Mouse (Mus musculus) MEL (cell line): ENCODE measurements around the gene Tango6. TPM values are rescaled to one million over a fixed set of nuclear protein-coding genes. Genes with fewer than 3 reads are reported as not detected.
"Not testable (repeated sequence)": the region's sequence is repeated elsewhere in the genome, so short reads cannot be mapped to it uniquely, and the experiment has no call there.

ENCODE experiments used
- DNase-seq: peaks from one replicate; pipeline ENCODE4 v3.0.0; 2011; ENCODE audit warnings: low read depth, low spot score
- H3K27ac ChIP-seq: 2 replicates; pipeline ENCODE4 v1.5.1; 2012; ENCODE audit warnings: low read depth, mild to moderate bottlenecking, control low read depth, low read length, moderate library complexity; ENCODE audit not compliant: control insufficient read depth
- H3K27me3 ChIP-seq, 2 experiments: fragments of 150-350 bp in 1 of 2; sonication (generic) in 1 of 2; 2 replicates each; pipeline ENCODE4 v1.6.1; 2012; ENCODE audit warnings: low read length in 2 of 2, mild to moderate bottlenecking in 2 of 2, improper control_type of control experiment in 1 of 2, moderate library complexity in 1 of 2; ENCODE audit not compliant: insufficient read depth in 2 of 2, control insufficient read depth in 1 of 2
- H3K36me3 ChIP-seq, 2 experiments: 2 replicates each; pipeline ENCODE4 v1.6.1; 2012 to 2014; ENCODE audit warnings: low read length in 2 of 2, improper control_type of control experiment in 1 of 2, inconsistent platforms in 1 of 2, mild to moderate bottlenecking in 1 of 2; ENCODE audit not compliant: insufficient read depth in 2 of 2, control insufficient read depth in 1 of 2
- H3K4me1 ChIP-seq, 2 experiments: fragments of 150-350 bp in 1 of 2; sonication (generic) in 1 of 2; 2 replicates each; pipeline ENCODE4 v1.6.1; 2012; ENCODE audit warnings: low read length in 2 of 2, improper control_type of control experiment in 1 of 2, mild to moderate bottlenecking in 1 of 2; ENCODE audit not compliant: insufficient read depth in 2 of 2, control insufficient read depth in 1 of 2
- H3K4me3 ChIP-seq, 2 experiments: fragments of 150-350 bp in 1 of 2; sonication (generic) in 1 of 2; 2 replicates each; pipeline ENCODE4 v1.5.1; 2012; ENCODE audit warnings: low read depth in 2 of 2, low read length in 2 of 2, mild to moderate bottlenecking in 2 of 2, moderate library complexity in 2 of 2, control low read depth in 1 of 2, improper control_type of control experiment in 1 of 2; ENCODE audit not compliant: control insufficient read depth in 1 of 2, insufficient read depth in 1 of 2
- H3K79me2 ChIP-seq: 2 replicates; pipeline ENCODE4 v1.6.1; 2012; ENCODE audit warnings: mild to moderate bottlenecking, low read length, moderate library complexity; ENCODE audit not compliant: control insufficient read depth, poor library complexity, insufficient read depth
- H3K9ac ChIP-seq: 2 replicates; pipeline ENCODE4 v1.6.1; 2012; ENCODE audit warnings: low read depth, mild to moderate bottlenecking, control low read depth, low read length, moderate library complexity; ENCODE audit not compliant: control insufficient read depth, poor library complexity, severe bottlenecking
- H3K9me3 ChIP-seq: fragments of 150-350 bp; sonication (generic); replicated peaks from 2 replicates; pipeline ENCODE4 v1.6.1; 2012; ENCODE audit warnings: mild to moderate bottlenecking, low read length, improper control_type of control experiment, moderate library complexity; ENCODE audit not compliant: insufficient read depth
- EP300 ChIP-seq, 2 experiments: IDR thresholded peaks; 2 replicates each; pipeline ENCODE4 v1.6.1; 2011; ENCODE audit warnings: improper control_type of control experiment in 2 of 2, low read length in 2 of 2, low read depth in 1 of 2, mild to moderate bottlenecking in 1 of 2
- ETS1 ChIP-seq: IDR thresholded peaks from 2 replicates; pipeline ENCODE4 v1.6.1; 2012; ENCODE audit warnings: low read depth, mild to moderate bottlenecking, inconsistent platforms, low read length, improper control_type of control experiment, moderate library complexity
- GATA1 ChIP-seq: IDR thresholded peaks from 2 replicates; pipeline ENCODE4 v1.6.1; 2011; ENCODE audit warnings: low read depth, low read length, improper control_type of control experiment
- HCFC1 ChIP-seq: IDR thresholded peaks from 2 replicates; pipeline ENCODE4 v1.6.1; 2012; ENCODE audit warnings: low read depth, mild to moderate bottlenecking, inconsistent platforms, low read length, improper control_type of control experiment, moderate library complexity
- JUND ChIP-seq: IDR thresholded peaks from 2 replicates; pipeline ENCODE4 v1.6.1; 2011; ENCODE audit warnings: low read depth, mild to moderate bottlenecking, improper control_type of control experiment, low read length
- KAT2A ChIP-seq: conservative IDR thresholded peaks from 2 replicates; pipeline ENCODE4 v1.6.1; 2012; ENCODE audit warnings: low read depth, low read length, improper control_type of control experiment, inconsistent platforms
- MAFK ChIP-seq: IDR thresholded peaks from 2 replicates; pipeline ENCODE4 v1.6.1; 2011; ENCODE audit warnings: low read depth, mild to moderate bottlenecking, low read length, improper control_type of control experiment, borderline replicate concordance
- MXI1 ChIP-seq: IDR thresholded peaks from 2 replicates; pipeline ENCODE4 v1.6.1; 2011; ENCODE audit warnings: mild to moderate bottlenecking, low read depth, low read length, improper control_type of control experiment
- NRF1 ChIP-seq: IDR thresholded peaks from 2 replicates; pipeline ENCODE4 v1.6.1; 2014; ENCODE audit warnings: low read depth, mild to moderate bottlenecking, inconsistent platforms, low read length, improper control_type of control experiment, moderate library complexity; ENCODE audit not compliant: poor library complexity, insufficient read depth, severe bottlenecking
- POLR2A ChIP-seq, 2 experiments: IDR thresholded peaks; 2 replicates each; pipeline ENCODE4 v1.6.1; 2011 to 2012; ENCODE audit warnings: low read length in 2 of 2, mild to moderate bottlenecking in 2 of 2, control low read depth in 1 of 2, improper control_type of control experiment in 1 of 2, low read depth in 1 of 2, moderate library complexity in 1 of 2; ENCODE audit not compliant: control insufficient read depth in 1 of 2, insufficient read depth in 1 of 2, poor library complexity in 1 of 2
- RCOR1 ChIP-seq: IDR thresholded peaks from 2 replicates; pipeline ENCODE4 v1.6.1; 2012; ENCODE audit warnings: low read depth, mild to moderate bottlenecking, inconsistent platforms, low read length, improper control_type of control experiment
- SIN3A ChIP-seq: IDR thresholded peaks from 2 replicates; pipeline ENCODE4 v1.6.1; 2012; ENCODE audit warnings: low read length, improper control_type of control experiment, inconsistent platforms
- TAL1 ChIP-seq: IDR thresholded peaks from 2 replicates; pipeline ENCODE4 v1.6.1; 2012; ENCODE audit warnings: mild to moderate bottlenecking, inconsistent platforms, low read length, moderate library complexity, mixed read lengths
- TBP ChIP-seq: IDR thresholded peaks from 2 replicates; pipeline ENCODE4 v1.8.0; 2011; ENCODE audit warnings: low read depth, low read length, improper control_type of control experiment
- USF1 ChIP-seq: IDR thresholded peaks from 2 replicates; pipeline ENCODE4 v1.6.1; 2014; ENCODE audit warnings: low read depth, mild to moderate bottlenecking, inconsistent platforms, low read length, improper control_type of control experiment, moderate library complexity
- ZC3H11A ChIP-seq: IDR thresholded peaks from 2 replicates; pipeline ENCODE4 v1.6.1; 2012; ENCODE audit warnings: low read depth, mild to moderate bottlenecking, inconsistent platforms, low read length, improper control_type of control experiment
- ZKSCAN1 ChIP-seq: IDR thresholded peaks from 2 replicates; pipeline ENCODE4 v1.6.1; 2012; ENCODE audit warnings: low read depth, mild to moderate bottlenecking, inconsistent platforms, low read length, improper control_type of control experiment, moderate library complexity
- polyA plus RNA-seq, 2 experiments: library from polyadenylated mRNA; stranded (reverse) in 1 of 2; unstranded in 1 of 2; fragments of >175 nt in 1 of 2; fragments of >200 nt in 1 of 2; gene quantifications; 2 replicates each; pipeline versions ENCODE4 v1.2.1 to v1.2.4; 2012; ENCODE audit warnings: low replicate concordance in 2 of 2, low read depth in 1 of 2; ENCODE audit not compliant: insufficient read length in 2 of 2, insufficient read depth in 1 of 2, missing spikeins in 1 of 2
- total RNA-seq: library from RNA; depleted of rRNA; stranded (reverse); fragments of 300-350 nt; gene quantifications from 2 replicates; pipeline ENCODE4 v1.2.3, GENCODE M21; 2012

Gene Tango6
- total and polyA plus RNA-seq, 3 experiments: 3.0 to 6.1 TPM; not detected in 1

DNA sequence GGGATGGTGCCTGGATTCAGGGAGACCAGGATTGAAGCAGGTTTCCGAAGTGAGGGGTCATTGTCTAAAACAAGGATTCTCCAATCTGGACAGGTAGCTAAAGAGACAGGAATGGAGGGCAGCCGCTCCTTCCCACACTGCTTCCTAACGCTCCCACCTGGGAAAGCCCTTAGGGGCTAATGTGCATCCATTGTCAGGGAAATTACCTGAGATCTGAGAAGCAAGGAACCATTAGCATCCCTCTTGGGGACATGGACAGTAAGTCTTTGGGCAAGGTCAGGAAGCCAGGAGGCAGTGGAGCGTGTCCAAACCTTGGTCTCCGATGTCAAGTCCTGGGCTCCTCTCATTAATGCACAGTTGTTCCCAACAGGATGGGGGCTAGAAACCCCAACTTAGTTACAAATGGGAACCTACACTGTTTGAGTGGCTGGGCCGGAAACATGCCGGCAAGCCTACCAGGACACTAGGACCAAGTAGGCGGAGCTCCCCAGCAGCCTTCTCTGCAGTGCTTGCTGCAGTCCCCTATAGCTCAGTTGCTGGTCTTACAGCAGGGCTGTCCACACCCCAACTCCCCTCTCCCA lies 189.7 kb downstream of the Tango6 start:
- H3K4me1 ChIP-seq: no peaks in the 10 kb centered on the region
- no peaks in the 10 kb centered on the region for H3K27me3 ChIP-seq
- no peak for TF ChIP-seq EP300 (IDR thresholded peaks at IDR 0.05; ENCODE audit: low read depth in 1 of 2, low read length in 2 of 2)
- TF ChIP-seq ZKSCAN1: no peak
- no peak for TF ChIP-seq JUND
- no peak for TF ChIP-seq ETS1
- TF ChIP-seq ZC3H11A: no peak
- no peak for TF ChIP-seq USF1
- TF ChIP-seq SIN3A: no peak
- TF ChIP-seq POLR2A (IDR thresholded peaks at IDR 0.05; ENCODE audit: control insufficient read depth in 1 of 2, insufficient read depth in 1 of 2, low read depth in 1 of 2, low read length in 2 of 2, poor library complexity in 1 of 2): no peak
- no peak for TF ChIP-seq GATA1
- no peaks in the 10 kb centered on the region for H3K79me2 ChIP-seq
- H3K9me3 ChIP-seq: no peaks in the 10 kb centered on the region
- H3K4me3 ChIP-seq: no peak overlapping the region
- no peak overlapping the region for H3K9ac ChIP-seq
- H3K36me3 ChIP-seq: no peaks in the 10 kb centered on the region
- H3K27ac ChIP-seq: no peak overlapping the region
- DNase-seq: no peak

GRCm38 (mm10) chr8:106880121-106880707 lies 197.3 kb downstream of the Tango6 start:
- DNase-seq: no peak
- Histone ChIP-seq H3K27ac (no peak overlapping the region), H3K79me2 (no peaks in the 10 kb centered on the region), H3K36me3 (peaks cover 0 to 2% of the 10 kb centered on the region in 2 experiments; a peak in 1 of 4 replicates), H3K9me3 (no peaks in the 10 kb centered on the region), H3K27me3 (no peaks in the 10 kb centered on the region)
- TF ChIP-seq RCOR1 (no peak), TBP (no peak), KAT2A (no peak), HCFC1 (no peak), NRF1 (no peak), ETS1 (no peak), MAFK (no peak), ZC3H11A (no peak), MXI1 (no peak), TAL1 (no peak), USF1 (no peak), ZKSCAN1 (no peak)
- TF ChIP-seq, all 39 proteins: peak for 0
- Histone ChIP-seq H3K9ac (no peak overlapping the region), H3K4me3 (no peak overlapping the region), H3K4me1 (no peaks in the 10 kb centered on the region)

DNA sequence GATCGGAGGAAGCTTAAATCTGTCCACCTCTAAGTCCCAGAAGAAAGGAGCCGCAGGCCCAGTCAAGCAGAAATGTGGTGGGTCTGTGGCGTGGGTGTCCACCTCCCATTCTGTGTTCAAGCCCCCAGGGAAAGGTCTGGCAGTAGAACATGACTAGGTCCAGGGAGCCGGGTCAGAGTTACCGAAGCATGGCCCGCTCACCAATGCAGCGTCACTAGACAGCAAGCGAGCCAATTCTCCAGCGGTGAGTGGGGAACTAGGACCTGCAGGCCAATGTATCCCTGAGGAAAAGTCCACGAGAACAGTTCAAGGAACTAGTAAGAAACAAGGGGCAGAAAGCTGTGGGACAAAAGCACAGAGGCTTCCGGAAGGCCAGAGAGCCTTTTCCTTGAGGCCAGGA lies 201.2 kb downstream of the Tango6 start:
- not testable (repeated sequence) for H3K9ac ChIP-seq, H3K4me1 ChIP-seq, H3K27me3 ChIP-seq, H3K36me3 ChIP-seq, H3K9me3 ChIP-seq, DNase-seq, H3K4me3 ChIP-seq, H3K27ac ChIP-seq
- H3K79me2 ChIP-seq: peaks cover 14% of the 10 kb centered on the region

DNA sequence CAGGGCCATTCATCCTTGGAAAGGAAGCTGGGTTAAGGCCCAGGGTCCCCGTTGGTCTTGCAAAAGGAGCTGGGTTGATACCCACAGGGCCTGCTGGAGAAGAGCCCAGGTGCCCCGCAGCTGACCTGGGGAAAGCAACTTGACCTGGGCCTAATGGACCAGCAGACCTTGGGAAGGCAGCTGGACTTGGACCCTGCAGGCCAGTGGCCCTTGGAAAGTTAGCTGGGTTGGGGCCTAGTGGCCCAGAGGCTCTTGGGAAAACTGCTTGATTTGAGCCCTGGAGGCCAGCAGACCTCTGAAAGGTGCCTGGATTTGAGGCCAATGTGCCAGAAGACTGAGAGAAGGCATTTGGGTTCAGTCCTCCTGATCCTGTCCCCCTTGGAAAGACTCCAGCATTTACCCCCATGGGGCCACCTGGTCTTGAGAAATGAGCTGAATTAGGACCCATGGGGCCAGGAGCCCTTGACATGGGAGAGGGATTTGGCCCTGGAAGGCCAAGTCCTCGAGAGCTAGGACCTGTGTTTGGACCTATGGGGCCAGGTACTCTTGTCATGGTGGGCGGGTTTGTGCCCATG lies 202.0 kb downstream of the Tango6 start:
- not testable (repeated sequence) for H3K4me3 ChIP-seq, H3K36me3 ChIP-seq, H3K27ac ChIP-seq, H3K27me3 ChIP-seq, H3K9me3 ChIP-seq, H3K9ac ChIP-seq, H3K4me1 ChIP-seq, DNase-seq
- peaks cover 20% of the 10 kb centered on the region for H3K79me2 ChIP-seq
